In genomic region chr16:72225157-72225880, GRCm38 (mm10) we compare ENCODE assay signal across 25 mouse cellular contexts.
DNase-seq lines count a peak whose midpoint lies in the region; ATAC-seq lines count a peak whose summit lies in the region.
"Had no signal": no experiment of that assay in that cellular context is flagged by ENCODE, and none has a peak within 500 bp of the region (broad histone marks: within the 10 kb centered on the region; RNA-seq: fewer than 3 reads in every experiment).

No protein-coding gene starts in this region.

- no peaks in the 10 kb centered on the region for H3K27me3 ChIP-seq in lung, embryonic 16.5 days (ENCODE audit: control insufficient read depth, insufficient read depth, low read depth, low read length)
- no peaks in the 10 kb centered on the region for H3K27me3 ChIP-seq in intestine, embryonic 15.5 days (replicated peaks)
- H3K27me3 ChIP-seq: embryonic facial prominence, embryonic 13.5 days; forebrain, embryonic 12.5 days; forebrain, embryonic 15.5 days; hindbrain, embryonic 12.5 days; hindbrain, embryonic 15.5 days had no signal

- peak; percentile 23; the same call in 1 of the 2 replicates for ATAC-seq in frontal cortex, adult (ENCODE audit: low TSS enrichment)
- ATAC-seq in lung, embryonic 16.5 days (ENCODE audit: low read depth): peak; percentile 88
- ATAC-seq in intestine, embryonic 15.5 days: peak; percentile 93
- ATAC-seq: activated CD4-positive, CD25-positive, alpha-beta regulatory T cell, adult 4 months; forebrain, embryonic 15.5 days had no signal

- no peak overlapping the region for H3K4me2 ChIP-seq in lung, embryonic 16.5 days (ENCODE audit: low read depth, low read length)
- no peak overlapping the region for H3K4me2 ChIP-seq in intestine, embryonic 15.5 days (replicated peaks)
- H3K4me2 ChIP-seq: embryonic facial prominence, embryonic 13.5 days; forebrain, embryonic 12.5 days; forebrain, embryonic 15.5 days; heart, embryonic 11.5 days; hindbrain, embryonic 12.5 days; hindbrain, embryonic 15.5 days had no signal

- H3K36me3 ChIP-seq in lung, embryonic 16.5 days (ENCODE audit: control insufficient read depth, insufficient read depth, low read length): no peaks in the 10 kb centered on the region
- no peaks in the 10 kb centered on the region for H3K36me3 ChIP-seq in intestine, embryonic 15.5 days
- H3K36me3 ChIP-seq: embryonic facial prominence, embryonic 10.5 days; embryonic facial prominence, embryonic 13.5 days; forebrain, embryonic 12.5 days; forebrain, embryonic 15.5 days; hindbrain, embryonic 12.5 days; hindbrain, embryonic 15.5 days had no signal

- no peak overlapping the region for H3K4me3 ChIP-seq in lung, embryonic 16.5 days (ENCODE audit: low read length)
- no peak overlapping the region for H3K4me3 ChIP-seq in intestine, embryonic 15.5 days (replicated peaks)
- H3K4me3 ChIP-seq: embryonic facial prominence, embryonic 10.5 days; embryonic facial prominence, embryonic 13.5 days; erythroblast, embryonic 14.5 days; forebrain, embryonic 12.5 days; forebrain, embryonic 15.5 days; gastrocnemius, adult 2 months; hindbrain, embryonic 12.5 days; hindbrain, embryonic 15.5 days had no signal

- H3K9ac ChIP-seq in lung, embryonic 16.5 days (ENCODE audit: low read length): no peak overlapping the region
- H3K9ac ChIP-seq in intestine, embryonic 15.5 days: no peak overlapping the region
- H3K9ac ChIP-seq: embryonic facial prominence, embryonic 13.5 days; forebrain, embryonic 12.5 days; forebrain, embryonic 15.5 days; hindbrain, embryonic 12.5 days; hindbrain, embryonic 15.5 days had no signal

- 53% methylated on average over 4 of the region's 4 CpGs for WGBS in lung, embryonic 16.5 days
- 65% methylated on average over 4 of the region's 4 CpGs for WGBS in intestine, embryonic 15.5 days

- DNase-seq in frontal cortex, postnatal 36 days (ENCODE audit: low spot score in 2 of 2): no peak
- no peak for DNase-seq in lung, postnatal 4 days
- peak; percentile 11 for DNase-seq in lung, postnatal 36 days
- no peak for DNase-seq in adrenal gland, postnatal 10 days
- DNase-seq: adrenal gland, adult 8-10 months; cerebellum, adult 11 months; cerebellum, adult 2 months; cerebellum, adult 9-11 months; cerebellum, postnatal 36 days; embryo, embryonic 11 days; gastrocnemius, adult 2 months; gastrocnemius, postnatal 14 days; heart, adult 11 months had no signal

- H3K27ac ChIP-seq in lung, embryonic 16.5 days (ENCODE audit: low read length): no peak overlapping the region
- H3K27ac ChIP-seq in intestine, embryonic 15.5 days: no peak overlapping the region
- H3K27ac ChIP-seq: embryonic facial prominence, embryonic 10.5 days; embryonic facial prominence, embryonic 13.5 days; forebrain, embryonic 12.5 days; forebrain, embryonic 15.5 days; gastrocnemius, adult 2 months; hindbrain, embryonic 12.5 days; hindbrain, embryonic 15.5 days had no signal

- H3K4me1 ChIP-seq in lung, embryonic 16.5 days (replicated peaks; ENCODE audit: control insufficient read depth, insufficient read depth, low read length): peaks cover 4% of the 10 kb centered on the region; the same call in 1 of the 2 replicates
- no peaks in the 10 kb centered on the region for H3K4me1 ChIP-seq in intestine, embryonic 15.5 days (replicated peaks)
- H3K4me1 ChIP-seq: embryonic facial prominence, embryonic 13.5 days had no signal

- no peaks in the 10 kb centered on the region for H3K9me3 ChIP-seq in lung, embryonic 16.5 days (ENCODE audit: control insufficient read depth, low read length)
- H3K9me3 ChIP-seq in intestine, embryonic 15.5 days: no peaks in the 10 kb centered on the region
- H3K9me3 ChIP-seq: embryonic facial prominence, embryonic 10.5 days; embryonic facial prominence, embryonic 13.5 days; forebrain, embryonic 12.5 days; forebrain, embryonic 15.5 days; hindbrain, embryonic 12.5 days; hindbrain, embryonic 15.5 days had no signal

Comparison
In these comparisons a context has a peak if more than half of its experiments do, and no peak if none do; other contexts are left out.
1. ATAC-seq: peak in every context shown above with its lines; median percentile 93 in intestine, embryonic 15.5 days; 88 in lung, embryonic 16.5 days; 23 in frontal cortex, adult.